Mouse (Mus musculus) G1E (cell line): ENCODE measurements at regions not wholly inside any gene's neighbourhood (a gene's known extent, or its start where the extent isn't known, plus 50 kb on each side); places are given as distances from the start of the nearest gene placed in this dataset.

Experiments used
- CTCF ChIP-seq: IDR thresholded peaks from 2 replicates; pipeline ENCODE4 v1.5.1; 2012; ENCODE audit warnings: low read depth, low read length, inconsistent platforms, mixed read lengths
- GATA1 ChIP-seq: IDR thresholded peaks from 2 replicates; pipeline ENCODE4 v1.6.1; 2012; ENCODE audit warnings: borderline replicate concordance, low read length, inconsistent platforms, mixed read lengths
- GATA2 ChIP-seq: IDR thresholded peaks from 2 replicates; pipeline ENCODE4 v1.6.1; 2012; ENCODE audit warnings: low read depth, low read length, inconsistent platforms, borderline replicate concordance
- POLR2AphosphoS5 ChIP-seq: IDR thresholded peaks from 2 replicates; pipeline ENCODE4 v1.6.1; 2012; ENCODE audit warnings: low read depth, low read length, inconsistent platforms; ENCODE audit not compliant: insufficient replicate concordance
- TAL1 ChIP-seq: conservative IDR thresholded peaks from 2 replicates; pipeline ENCODE4 v1.6.1; 2012; ENCODE audit warnings: low read depth, low read length, inconsistent platforms, mixed read lengths

DNA sequence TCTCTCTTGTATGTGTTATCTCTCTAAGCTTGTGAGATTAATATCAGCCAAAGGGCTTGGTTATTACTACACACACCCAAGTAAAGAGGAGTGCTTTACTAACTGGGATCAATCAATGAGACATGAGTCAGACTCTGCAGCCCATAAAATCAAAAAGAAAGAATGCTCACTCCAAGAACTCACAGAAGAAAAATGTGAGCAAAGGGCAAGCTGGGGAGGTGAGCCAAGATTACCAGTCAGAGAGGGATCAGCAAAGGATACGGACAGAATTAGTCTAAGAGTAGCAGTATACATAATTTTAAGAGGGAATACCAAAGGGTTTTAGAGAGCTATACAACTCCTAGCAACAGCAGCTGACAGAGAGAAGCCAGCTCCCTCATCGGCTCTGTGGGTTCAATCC is 319.4 kb upstream of the Rgma start:
- TF ChIP-seq CTCF = no peak
- TF ChIP-seq POLR2AphosphoS5 = no peak
- no peak for TF ChIP-seq GATA1
- no peak for TF ChIP-seq TAL1
- TF ChIP-seq GATA2 = no peak
